Mouse (Mus musculus) kidney, adult 9 months (tissue): Measurements from ENCODE around the gene Rcn3.

ENCODE experiments used
- DNase-seq: peaks from one replicate; pipeline ENCODE4 v3.0.0; 2022

Rcn3 gene

DNA sequence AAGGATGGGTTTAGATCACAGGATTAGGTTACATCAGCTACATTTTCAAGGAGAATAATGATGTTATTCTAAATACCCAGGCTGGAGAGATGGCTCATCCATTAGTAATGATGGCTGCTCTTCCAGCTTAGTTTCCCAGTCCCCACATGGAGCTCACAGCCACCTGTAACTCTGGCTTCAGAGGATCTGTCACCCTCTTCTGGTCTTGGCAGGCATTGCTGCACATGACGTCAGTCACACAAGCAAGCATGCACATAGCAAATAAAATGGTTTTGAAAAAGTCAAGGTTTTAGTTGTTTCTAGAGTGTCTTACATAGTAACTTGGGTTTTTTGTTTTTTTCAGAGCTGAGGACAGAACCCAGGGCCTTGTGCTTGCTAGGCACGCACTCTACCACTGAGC lies 19.8 kb downstream of the Rcn3 start:
- peak; percentile 39 for DNase-seq

DNA sequence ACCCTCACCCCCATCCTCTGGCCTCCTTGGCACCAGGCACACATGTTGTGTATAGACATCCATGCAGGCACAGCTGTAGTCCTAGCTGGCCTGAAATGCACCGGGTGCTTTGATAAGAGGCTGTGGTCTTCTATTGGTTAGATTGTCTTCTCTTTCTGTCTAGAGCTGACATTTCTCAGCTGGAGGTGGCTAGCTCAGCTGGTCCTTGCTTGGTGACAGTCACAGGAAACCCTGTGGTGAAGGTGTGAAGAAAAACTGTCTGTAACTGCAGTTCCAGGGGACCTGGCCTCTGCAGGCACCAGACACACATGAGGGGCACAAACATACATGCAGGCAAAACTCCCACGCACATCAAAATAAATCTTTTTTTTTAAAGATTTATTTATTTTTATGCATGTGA lies 22.4 kb downstream of the Rcn3 start:
- DNase-seq = no peak

DNA sequence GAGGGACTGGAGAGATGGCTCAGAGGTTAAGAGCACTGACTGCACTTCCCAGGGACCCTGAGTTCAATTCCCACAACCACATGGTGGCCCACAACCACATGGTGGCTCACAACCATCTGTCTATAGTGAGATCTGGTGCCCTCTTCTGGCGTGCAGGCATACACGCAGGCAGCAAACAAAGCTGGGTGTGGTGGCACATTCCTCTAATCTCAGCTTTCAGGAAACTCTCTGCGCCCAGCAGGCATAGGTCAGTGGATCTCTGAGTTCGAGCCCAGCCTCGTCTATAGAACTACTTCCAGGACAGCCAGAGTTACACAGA lies 24.1 kb downstream of the Rcn3 start:
- peak; percentile 72 for DNase-seq

DNA sequence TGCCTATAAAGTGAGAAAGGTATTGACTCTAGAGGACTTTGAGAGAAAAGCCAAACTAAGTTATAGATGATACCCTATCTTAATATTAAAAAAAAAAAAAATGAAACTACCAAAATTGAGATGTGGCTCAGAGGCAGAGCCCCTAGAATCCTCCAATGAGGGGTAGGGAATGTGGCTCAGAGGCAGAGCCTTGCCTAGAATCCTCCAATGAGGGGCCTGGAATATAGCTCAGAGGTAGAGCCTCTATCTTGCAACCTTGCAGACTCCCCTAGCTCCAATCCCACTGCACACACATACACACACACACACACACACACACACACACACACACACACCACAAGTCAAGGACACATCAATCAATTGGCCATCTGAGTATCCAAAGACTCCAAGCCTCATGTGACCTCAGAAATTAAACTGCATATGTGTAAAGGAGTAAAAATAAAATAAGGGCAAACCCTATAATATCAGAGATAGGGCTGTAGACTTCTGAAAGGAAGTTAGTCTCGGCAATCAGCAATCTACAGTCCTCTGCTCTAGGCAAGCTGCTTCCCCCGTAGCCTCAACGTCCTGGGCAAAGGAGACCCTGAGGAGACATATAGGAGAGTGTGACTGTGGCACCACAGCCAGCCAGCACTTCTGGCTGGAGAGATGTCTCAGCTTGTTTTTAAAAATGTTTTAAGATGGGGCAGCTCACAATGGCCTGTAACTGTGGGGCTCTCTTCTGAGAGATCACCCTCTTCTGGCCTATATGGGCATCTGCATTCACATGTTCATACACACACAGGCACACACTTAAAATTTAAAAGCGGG lies 24.6 kb downstream of the Rcn3 start:
- no peak for DNase-seq

DNA sequence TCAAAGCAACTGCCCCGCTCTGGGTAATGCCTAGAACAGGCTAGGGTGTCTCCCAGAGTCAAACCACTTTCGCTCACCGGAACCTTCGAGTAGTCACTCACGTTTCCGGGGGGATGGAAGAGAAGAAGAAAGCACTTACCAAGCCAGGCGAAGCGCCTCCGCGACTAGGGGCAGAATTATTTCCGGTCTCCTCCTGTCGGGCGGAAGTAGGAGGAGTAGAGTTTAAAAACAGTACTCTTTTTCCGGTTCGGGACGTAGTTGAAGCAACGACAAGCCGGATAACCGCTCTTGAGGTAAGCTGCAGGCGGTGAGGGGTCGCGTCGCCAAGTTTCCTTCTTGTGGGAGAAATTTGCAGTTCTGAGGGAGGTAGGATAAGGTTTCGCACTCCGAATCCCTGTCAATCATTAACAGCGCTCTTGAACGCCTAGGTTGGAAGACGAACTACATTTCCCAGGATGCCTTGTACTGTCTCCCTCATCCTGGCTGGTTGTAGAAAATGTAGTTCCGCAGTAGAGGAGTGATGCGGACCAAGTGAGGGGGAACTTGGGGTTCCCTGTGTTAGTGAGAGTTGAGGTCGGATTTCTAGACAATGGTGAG lies 29.7 kb downstream of the Rcn3 start, which contains the start of the genes Nosip and Prrg2:
Nosip (plus strand) TSS at position 191 of the 597 bp plus-strand sequence.
Prrg2 (minus strand) TSS at position 439 of the 597 bp plus-strand sequence.
- DNase-seq = peak; percentile 98

DNA sequence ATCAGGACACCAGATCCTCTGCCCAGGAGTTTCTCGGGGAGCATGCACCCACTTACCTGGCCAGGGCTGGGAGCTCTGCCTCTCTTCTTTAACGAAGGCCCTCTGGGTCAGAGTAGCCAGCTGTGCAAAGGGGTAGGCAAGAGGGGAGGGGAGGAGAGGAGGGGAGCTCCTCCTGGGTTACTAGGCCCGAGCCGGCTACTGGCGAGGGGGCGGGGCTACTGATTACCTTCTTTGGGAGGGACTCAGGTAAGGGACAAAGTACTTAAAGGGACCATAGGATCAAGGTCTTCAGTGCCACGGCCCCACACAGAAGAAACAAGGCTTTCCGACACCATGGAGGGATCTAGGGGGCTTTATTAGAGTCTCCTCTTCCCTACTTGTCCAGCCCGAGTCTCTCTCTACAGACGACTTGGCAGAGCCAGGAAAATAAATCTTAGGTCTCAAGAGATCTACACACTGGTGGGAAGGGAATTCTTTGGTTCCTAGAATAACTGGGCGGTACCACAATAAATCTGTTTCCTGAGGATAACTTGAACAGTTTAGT lies 30.4 kb downstream of the Rcn3 start:
- DNase-seq = peak; percentile 88

DNA sequence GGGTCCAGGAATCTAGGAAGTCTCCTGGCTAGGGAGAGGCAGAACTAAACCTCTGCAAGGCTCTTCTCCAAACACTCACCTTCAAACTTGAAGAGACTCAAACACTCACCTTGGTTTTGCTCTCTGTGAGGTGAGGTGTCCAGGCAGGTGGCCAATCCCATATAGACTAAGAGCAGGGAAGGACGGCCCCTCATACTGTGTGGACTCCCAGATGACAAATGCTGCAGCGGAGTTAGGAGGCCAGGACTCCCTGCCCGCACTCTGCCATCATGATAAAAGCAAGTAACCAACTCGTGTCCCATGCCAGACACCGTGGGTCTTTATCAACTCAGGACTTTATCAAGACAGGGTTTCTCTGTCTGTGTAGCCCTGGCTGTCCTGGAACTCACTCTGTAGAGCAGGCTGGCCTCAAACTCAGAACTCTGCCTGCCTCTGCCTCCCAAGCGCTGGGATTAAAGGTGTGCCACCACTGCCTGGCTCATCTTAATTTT lies 31.3 kb downstream of the Rcn3 start:
- peak; percentile 28 for DNase-seq

DNA sequence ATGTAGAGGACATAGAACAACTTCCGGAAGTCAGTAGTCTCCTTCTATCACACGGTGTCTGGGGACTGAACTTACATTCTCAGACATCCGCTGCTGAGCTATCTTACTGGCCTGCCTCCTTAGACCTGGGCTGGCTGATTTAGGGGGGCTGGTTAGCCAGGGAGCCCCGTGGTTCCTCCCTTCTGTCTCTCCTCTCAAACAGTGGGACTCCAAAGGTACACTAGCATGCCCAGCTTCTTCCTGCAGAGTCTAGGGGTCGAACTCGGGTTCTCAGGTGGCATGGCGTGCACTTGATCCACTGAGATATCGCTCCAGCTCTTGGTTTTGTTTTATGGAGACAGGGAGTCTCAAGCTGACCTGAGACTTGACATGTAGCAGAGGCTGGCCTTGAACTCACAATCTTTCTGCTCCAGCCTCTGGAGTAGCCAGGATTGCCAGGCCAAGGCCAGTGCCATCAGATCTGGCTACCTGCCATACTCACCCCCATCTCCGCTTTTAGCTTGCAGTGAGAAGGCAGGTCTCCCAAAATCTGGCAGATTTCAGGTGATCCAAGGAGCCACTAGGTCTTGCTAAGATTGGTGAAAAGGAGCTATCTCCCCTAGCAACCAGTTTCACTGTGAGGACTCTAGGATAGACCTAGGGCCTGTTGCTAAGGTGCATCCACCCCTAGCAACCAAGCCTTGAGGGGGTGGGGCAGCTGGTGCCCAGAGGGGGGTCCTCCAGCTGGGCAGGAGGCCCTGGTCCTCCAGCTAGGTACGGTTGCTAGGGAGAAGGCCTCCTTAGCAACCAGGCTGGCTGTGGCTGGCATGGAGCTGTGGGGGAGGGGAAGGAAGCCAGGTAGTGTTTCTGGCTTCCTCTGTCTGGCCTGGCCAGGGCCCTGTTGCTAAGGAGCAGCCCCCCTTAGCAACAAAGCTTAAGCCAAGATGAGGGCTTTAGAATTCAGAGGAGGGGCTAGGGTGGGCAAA lies 33.1 kb downstream of the Rcn3 start:
- no peak for DNase-seq

DNA sequence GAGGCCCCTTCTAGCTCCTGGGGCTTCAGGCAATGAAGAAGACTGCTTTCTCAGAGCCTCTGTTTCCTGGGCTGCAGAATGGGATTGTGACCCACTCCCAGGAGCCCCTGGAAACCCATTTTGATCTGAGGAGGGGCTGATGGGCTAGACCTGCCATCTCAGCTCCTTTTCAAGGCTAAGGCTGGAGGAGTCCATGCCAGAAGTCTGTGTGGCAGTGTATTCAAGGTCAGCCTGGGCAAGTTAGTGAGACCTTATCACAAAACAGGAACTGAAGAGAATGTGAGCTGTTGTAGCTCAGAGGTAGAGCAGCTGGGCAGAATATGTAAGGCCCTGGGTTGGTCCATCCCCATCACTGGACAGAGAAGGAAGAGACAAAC lies 35.1 kb downstream of the Rcn3 start:
- no peak for DNase-seq

DNA sequence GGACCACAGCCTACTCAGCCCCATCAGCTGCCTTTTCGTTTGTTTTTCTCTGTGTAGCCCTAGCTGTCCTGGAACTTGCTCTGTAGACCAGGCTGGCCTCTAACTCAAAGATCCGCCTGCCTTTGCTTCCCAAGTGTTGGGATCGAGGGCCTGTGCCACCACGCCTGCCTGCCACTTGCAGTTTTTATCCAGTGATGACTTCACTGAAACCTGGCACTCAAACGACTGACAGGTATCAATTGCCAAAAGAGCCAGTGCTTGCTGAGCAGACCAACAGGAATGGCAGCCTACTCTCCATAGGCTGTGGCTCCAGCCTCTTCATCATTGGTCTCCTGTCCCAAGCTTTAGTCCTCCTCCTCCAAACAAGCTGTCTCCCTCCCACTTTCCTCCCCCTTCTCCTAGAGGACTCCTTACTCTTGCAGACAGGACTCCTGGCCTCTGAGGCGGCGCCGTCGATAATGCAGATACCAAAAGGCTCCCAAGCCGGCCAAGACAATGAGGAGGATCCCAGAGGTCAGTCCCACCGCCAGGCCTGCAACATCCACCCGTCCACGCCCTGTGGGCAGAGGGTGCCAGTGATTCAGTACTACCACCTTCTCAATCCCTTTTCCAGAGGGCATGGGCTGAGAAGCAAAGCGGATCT lies 35.6 kb downstream of the Rcn3 start:
- no peak for DNase-seq

DNA sequence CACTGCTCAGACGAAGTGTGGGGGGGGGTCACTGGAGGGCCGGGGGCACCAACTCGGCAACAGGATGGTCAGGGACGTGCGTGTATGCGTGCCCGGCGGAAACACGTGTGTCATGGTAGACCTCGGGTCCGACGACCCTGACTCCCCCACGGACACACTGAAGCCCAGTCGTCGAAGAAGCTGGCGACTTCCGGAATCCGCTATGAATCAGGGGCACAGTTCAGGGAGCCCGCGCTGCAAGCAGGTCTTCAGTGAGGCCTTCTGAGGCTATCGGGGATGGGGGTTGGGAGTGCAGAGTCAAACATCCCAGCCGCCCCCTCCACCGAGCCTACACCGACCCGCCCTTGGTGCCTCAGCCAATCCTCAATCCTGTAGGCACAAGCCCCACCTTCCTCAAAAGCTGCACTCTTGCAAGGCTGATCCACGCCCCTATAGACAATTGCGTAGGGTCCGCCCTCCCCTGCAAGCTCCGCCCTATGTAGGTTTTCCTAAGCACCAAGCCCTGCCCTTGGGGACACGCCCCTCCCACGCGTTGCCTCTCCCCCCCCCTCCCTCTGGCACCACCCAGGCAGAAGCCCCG lies 38.0 kb downstream of the Rcn3 start:
- peak; percentile 99 for DNase-seq

DNA sequence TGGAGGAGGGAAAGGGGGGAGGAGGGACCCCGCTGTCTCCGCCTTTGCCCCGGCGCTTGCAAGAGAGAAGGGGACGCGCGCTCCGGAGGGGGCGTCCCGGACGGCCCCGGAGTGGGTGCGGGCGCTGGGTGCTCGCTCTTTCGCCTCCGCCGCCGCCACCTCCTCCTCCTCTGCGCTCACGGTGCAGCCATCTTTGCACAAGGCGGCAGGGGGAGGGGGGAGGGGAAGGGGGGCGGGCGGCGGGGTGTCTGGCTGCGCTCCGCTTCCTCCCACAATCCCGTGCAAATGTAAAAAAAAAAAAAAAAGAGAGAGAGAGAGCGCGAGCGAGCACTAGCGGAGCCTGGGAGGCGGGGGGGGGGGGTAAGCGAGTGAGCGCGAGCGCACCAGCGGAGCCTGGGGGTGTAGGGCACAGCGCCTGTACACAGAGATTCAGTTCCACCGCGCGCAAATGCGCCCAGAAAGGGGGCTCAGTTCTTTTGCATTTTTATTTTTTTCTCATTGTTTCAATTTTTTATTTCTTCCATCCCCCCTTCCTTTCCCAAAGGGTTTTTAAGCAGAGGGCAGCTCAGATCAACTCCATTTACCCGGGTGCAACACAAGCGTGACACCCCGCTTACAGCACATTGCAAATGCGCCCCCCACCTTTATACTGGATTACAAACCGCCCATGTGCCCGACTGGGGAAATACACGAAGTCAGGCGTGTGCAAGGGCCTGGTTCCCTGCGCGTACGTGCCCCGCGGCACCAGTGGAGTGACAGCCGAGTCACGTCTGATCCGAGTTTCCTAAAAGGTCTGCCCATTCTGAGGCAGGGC lies 38.7 kb downstream of the Rcn3 start:
- peak; percentile 74 for DNase-seq

DNA sequence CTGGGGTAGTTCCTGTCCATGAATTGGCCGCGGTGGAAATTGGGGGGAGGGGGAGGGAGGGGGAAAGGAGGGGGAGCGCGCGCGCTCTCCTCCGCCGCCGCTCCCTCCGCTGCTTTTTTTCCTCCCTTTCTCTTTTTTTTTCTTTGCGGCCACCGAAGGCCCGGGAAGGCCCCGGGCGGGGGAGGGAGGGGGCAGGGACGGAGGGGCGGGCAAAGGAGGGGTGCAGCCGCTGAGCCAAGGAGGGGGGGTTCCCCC lies 39.2 kb downstream of the Rcn3 start, which contains the start of gene Prr12:
Prr12 (minus strand) TSS at position 20 of the 255 bp plus-strand sequence.
- DNase-seq = no peak

DNA sequence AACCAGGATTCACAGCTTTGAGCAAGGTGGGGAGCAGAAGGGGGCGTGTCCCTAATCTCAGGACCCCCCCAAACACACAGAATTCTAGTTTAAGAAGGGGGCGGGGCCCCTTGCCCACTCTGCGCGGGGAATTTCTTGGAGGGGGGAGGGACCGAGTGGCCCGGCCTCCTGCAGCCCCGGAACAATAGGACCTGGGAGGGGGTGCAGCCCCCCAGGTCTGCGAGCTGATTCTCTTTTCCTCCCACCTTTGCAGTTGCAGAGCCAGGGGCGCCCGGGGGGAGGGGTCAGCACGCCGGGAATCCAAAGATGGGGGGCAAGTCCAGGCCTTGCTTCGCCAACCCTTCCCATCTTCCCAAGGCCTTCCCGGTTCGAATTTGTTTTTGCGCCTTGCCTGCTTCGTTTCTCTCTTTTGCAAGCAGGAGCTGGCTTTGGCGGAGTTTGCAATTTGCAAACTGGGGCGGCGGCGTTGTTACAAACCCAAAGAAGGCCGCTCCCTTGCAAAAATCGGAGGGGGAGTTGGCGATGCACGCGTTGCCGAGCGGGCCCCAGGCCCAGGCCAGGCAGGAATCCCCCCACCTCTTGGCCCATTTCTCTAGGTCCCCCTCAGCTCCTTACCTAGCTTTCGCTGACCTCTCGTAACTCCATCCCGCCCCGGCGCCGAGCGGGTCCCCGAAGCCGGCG lies 39.7 kb downstream of the Rcn3 start:
- peak; percentile 39 for DNase-seq

DNA sequence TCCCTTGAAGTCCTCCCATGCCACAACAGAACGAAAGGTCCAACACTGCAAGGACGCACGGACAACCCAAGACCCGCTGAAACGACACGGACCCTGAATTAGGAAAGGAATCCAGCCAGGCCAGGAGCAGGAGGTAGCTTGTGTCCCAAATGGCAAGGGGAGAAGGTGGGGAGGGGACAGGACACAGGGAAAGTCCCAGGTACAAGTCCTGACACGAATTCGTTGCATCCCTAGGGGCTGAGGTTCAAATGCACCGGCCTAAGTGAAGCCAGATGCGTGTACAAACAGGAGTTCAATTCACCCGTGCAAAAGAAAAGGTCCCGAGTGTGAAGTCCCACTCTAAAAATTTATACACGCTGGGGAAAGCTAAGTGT lies 40.4 kb downstream of the Rcn3 start:
- DNase-seq = no peak

DNA sequence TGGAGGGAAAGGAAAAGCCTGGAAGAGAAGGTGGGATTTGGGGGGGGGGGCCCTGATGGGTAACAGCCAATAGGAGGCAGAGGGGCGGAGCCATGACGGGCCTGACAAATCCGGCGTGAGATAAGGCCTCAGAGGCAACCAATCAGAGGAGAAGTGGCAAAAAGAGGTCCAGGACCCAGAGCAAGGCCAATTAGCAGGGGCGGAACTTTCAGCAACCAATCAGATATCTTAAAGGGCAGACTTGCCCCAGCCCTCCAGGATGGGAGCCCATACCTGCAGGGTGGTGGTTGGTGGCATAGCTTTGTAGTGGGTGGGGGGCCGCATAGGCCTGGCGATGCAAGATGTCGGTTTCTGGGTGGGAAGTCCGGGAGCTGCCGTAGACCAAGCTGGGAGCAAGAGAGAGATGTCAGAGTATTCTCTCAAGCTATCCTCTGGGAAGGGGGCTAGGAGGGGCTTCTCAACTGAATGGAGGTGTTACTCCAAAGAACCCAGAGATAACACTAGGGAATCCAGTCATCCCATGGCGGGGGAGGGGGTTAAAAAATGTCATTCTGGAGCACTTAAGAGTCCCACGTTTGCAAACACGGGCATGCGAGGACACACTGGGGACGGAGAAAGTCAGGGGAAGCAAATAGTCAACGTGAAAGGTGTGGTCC lies 40.9 kb downstream of the Rcn3 start:
- DNase-seq = peak; percentile 75

DNA sequence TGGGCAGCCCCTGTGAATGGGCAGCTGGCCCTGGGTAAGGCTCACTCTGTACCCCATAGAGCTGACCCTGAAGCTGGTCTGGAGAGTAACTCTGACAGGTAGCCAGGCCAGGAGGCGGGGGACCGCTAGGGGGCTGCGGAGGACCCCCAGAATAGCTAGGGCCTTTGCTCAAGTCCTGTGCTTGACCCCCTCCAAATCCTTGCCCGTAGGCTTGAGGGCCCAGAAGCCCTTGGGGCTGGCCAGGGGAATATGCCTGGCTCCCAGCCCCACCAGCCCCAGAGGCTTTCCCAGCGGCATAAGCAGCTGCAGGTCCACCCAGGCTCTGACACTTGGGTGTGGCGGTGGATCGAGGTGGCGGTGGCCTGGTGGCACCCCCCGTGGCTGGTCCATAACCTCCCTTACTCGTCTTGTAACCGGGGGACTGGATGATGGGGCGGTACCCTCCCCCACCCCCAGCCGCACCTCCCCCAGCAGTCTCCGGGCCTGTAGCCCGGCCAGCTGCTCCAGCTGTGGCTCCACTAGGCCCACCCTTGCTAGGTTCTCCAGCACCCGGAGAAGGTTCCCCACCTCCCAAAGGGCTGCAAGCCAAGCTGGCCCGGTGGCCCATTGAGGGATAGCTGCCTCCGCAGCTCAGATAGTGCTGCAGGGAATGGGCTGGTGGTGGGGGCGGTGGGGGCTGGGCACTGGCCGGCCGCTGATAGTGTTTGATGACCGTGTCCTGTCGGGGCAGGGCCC lies 42.9 kb downstream of the Rcn3 start:
- DNase-seq = no peak

DNA sequence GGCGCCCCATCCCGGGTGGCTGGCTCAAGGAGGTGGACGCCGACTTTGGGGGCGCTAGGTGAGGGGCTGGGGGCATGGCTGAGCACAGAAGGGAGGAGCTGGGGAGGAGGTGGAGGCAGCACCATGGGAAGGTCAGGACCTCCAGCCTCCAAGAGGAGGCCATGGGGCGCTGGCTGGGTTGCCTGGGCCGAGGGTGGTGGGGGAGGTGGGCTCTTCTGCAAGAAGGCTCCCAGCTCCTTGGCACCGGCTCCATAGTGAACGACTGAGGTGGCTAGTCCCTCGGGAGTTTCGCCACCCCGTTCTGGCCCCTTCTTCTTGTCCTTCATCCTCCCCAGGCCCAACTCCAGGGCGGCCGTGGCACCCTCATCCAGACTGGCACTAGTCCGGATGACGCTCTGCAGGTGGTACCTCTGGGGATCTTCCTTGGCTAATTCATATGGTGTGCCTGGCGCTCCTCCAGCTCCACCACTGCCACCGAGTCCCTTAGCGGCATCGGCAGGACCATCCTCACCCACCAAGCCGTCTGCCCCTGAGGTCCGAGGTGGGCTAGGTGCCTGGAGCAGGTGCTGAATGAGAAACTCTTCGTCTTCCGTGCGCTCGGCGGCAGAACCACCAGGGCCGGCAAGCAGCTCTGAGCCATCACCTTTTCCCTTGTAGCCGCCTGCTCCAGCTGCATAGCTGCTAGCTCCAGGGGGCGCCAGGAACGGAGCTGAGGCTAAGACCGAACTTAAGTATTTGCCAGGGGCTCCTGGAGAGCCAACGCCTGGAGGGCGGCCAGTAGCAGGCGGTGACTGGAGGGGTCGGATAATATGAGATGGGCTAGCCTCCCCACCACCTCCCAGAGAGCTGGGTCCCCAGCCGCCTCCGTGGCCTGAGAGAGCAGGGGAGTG lies 43.8 kb downstream of the Rcn3 start:
- no peak for DNase-seq

DNA sequence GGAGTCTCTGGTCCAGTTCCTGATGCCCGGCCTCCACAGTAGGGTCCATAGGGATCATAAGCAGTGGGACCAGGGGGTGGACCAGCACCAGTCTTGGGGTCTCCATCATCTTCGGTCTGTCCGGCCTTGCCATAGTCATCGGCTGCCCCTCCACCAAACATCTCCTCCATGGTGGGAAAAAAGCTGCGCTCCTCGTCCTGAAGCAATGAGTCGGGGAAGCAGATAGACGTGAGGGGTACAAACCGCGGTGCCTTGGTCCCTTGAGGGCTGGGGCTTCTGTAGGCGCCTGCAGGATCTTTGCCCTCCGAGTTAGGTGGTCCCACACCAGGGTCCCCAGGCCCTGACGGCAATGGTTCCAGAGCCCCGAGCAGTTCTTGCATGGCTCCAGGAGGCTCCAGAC lies 44.5 kb downstream of the Rcn3 start:
- no peak for DNase-seq
